Mouse (Mus musculus) small intestine, adult 2 months (tissue): ENCODE data around the gene Slc6a16.

Experiments used
- CTCF ChIP-seq: fragments of 200-500 bp; IDR thresholded peaks from 2 replicates; pipeline ENCODE4 v1.5.1; 2012; ENCODE audit warnings: low read depth, mild to moderate bottlenecking, control low read depth, inconsistent platforms, low read length, moderate library complexity, mixed read lengths; ENCODE audit not compliant: insufficient replicate concordance, insufficient read length; ENCODE audit errors: extremely low read depth
- POLR2A ChIP-seq: fragments of 200-500 bp; IDR thresholded peaks from 2 replicates; pipeline ENCODE4 v1.6.1; 2012; ENCODE audit warnings: low read depth, mild to moderate bottlenecking, control low read depth, inconsistent platforms, low read length, moderate library complexity

DNA sequence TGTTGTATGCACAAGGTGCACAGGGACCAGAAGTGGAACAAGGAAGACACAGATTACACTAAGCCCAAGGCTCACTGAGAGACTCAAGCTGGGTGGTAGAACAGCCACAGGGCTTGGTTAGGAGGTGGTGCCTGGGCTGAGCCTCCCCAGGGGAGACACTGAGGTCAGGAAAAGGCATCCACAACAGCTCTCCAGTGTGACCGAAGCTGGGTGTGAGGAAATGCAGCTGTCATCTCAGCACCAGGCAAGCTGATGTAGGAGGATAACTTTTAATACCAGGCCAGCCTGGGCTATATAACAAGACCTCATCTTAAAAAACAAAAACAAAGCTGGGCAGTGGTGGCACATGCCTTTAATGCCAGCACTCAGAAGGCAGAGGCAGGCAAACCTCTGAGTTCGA, 49.7 kb upstream of the Slc6a16 start:
- TF ChIP-seq POLR2A (no peak), CTCF (no peak)
